Mouse (Mus musculus): Measurements from ENCODE around the gene Gm44511. TPM values are rescaled to one million over a fixed set of nuclear protein-coding genes. Genes with fewer than 3 reads are reported as not detected.
"Not testable (repeated sequence)": the region's sequence is repeated elsewhere in the genome, so short reads cannot be mapped to it uniquely, and the experiment has no call there.

The Gm44511 gene
- polyA plus RNA-seq, 1 experiment from 2014 or later = not detected

DNA sequence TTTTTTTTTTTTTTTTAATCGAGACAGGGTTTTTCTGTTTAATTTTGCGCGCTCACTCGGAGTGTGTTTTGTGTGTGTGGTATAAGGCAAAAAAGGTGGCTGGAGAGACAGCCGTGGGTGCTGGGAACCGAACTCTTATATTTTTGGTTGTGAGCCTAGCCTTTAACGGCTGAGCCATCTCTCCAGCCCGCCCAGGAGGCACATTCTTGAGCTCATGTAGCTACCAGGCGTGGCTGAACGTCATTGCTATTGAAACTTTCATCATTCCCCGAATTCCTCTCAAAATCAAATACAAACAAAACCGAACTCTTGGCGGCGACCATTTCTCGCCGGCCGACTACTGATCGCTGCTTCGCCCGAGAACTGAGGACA lies 27.4 kb downstream of the Gm44511 start:
- WGBS = 0% methylated on average over 20 of the region's 20 CpGs

DNA sequence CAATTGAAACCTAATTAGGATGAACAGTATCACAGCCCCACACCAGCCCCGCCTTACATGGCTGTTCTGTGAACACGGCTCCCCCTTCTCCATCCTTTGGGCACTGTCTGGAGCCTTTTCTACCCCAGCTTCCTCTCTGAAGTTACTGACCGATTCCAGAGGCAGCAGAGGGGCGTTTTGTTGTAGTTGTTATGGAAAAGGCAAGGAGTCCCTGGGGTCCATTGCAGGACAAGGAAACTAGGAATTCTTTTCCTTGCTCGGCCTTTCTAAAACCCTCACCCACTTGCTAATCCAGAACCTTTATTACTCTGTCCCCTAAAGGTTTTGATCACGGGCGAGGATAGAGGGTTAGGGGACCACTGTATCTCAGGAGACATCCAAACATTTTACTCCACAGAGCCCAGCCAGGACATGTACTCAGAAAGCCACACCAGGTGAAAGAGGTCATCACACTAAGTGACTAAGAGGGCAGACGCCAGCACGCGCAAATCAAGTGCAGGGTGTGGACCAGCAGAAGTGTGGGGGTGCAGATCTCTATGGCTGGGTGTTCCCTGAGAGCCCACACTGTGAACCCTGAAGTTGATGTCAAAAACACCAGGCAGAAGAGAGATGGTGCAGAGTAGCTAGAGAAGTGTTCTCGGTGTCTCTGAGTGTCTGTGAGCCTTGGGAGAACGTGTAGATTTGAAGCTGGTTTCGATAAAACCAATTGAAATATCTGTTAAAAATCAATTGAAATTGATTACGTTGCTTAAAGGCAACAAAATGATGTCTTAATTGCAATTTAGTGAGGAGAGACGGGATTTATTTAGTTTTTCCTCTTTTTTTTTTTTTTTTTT lies 28.0 kb downstream of the Gm44511 start:
- no peaks in the 10 kb centered on the region for H3K9me3 ChIP-seq
- peak overlapping the region; percentile 73 for H3K4me2 ChIP-seq
- H3K9ac ChIP-seq = peak overlapping the region; percentile 68
- H3K27ac ChIP-seq (replicated peaks) = peak overlapping the region; percentile 20; the same call in 1 of the 2 replicates
- H3K27me3 ChIP-seq (replicated peaks) = no peaks in the 10 kb centered on the region
- H3K4me3 ChIP-seq = peak overlapping the region; percentile 72
- WGBS = 16% methylated on average over 15 of the region's 15 CpGs
- H3K4me1 ChIP-seq = peaks cover 21% of the 10 kb centered on the region
- H3K36me3 ChIP-seq = no peaks in the 10 kb centered on the region
- no peak for ATAC-seq (ENCODE audit: extremely low read depth, insufficient number of reproducible peaks, low FRiP score, low TSS enrichment)

More for the DNA sequence above, 27.4 kb downstream of the Gm44511 start:
- Histone ChIP-seq H3K9ac (peak overlapping the region; percentile 85), H3K4me2 (peak overlapping the region; percentile 73), H3K4me1 (peaks cover 22% of the 10 kb centered on the region), H3K27ac (replicated peaks) (peak overlapping the region; percentile 82), H3K4me3 (peak overlapping the region; percentile 72)
- H3K36me3 ChIP-seq; ATAC-seq (ENCODE audit: extremely low read depth, insufficient number of reproducible peaks, low FRiP score, low TSS enrichment); H3K9me3 ChIP-seq; H3K27me3 ChIP-seq (replicated peaks): not testable (repeated sequence)

DNA sequence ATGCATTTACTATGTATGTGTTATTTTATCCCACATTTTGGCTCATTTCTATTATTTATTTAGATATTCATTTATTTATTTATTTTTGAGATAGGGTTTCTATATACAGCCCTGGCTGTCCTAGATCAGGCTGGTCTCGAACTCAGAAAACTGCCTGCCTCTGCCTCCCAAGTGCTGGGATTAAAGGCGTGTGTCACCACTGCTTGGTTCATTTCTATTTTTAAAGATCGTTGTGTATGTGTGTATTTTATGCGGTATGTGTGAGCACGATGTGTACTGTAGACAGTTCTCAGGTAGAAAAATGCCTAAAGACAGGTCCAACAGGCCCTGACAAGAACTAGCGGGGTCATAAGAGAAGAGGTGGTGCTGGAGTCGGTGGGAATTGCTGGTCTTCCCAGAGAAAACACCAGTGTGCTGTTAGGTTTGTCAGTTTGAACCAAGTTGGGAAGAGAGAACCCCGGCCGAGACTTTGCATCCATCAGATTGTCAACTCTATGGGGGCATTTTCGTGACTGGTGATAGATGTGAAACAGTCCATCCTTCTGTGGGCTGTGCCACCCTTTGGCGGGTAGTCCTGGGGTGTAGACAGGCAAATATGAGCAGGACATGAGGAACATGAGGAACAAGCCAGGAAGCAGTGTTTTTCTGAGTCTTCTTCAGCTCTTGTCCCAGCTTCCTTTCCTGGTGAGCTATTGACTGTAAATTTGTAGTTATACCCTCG lies 28.8 kb downstream of the Gm44511 start:
- Histone ChIP-seq H3K27ac (replicated peaks) (no peak overlapping the region), H3K9ac (peak overlapping the region; percentile 68; the same call in 1 of the 2 replicates), H3K4me3 (peak overlapping the region; percentile 72)

DNA sequence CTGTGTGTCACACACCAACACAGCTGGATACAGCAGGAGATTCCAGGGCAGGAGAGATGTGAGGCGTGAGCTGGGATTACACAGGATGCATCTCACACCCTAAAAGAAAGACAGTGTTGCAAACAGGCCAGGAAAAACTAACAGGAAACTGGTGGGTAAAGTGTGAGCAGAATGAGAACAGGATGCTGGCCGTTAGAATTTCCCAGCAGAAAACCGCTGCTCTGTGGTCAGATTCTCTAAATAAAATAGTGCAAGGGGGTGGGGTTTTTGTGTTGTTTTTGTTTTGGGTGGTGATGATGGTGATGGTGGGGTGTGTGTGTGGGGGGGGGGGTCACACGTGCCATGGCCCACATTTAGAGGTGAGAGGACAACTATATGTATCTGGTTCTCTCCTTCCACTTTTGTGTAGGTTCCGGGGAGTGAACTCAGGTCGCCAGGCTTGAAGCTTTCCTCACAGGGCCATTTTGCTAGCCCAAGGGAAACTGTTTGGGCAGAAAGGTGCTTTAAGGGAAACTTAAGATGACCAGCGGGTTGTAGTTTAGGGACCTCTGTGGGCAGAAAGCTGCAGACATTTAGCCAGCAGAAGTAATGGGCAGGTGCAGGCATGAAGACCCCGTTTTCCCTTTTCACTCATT lies 29.7 kb downstream of the Gm44511 start:
- no peak for ATAC-seq (ENCODE audit: extremely low read depth, insufficient number of reproducible peaks, low FRiP score, low TSS enrichment)
- no peaks in the 10 kb centered on the region for H3K27me3 ChIP-seq (replicated peaks)
- no peak overlapping the region for H3K4me3 ChIP-seq
- H3K4me1 ChIP-seq = peaks cover 19% of the 10 kb centered on the region
- no peaks in the 10 kb centered on the region for H3K9me3 ChIP-seq
- no peaks in the 10 kb centered on the region for H3K36me3 ChIP-seq
- WGBS = 68% methylated on average over 8 of the region's 8 CpGs
- no peak overlapping the region for H3K27ac ChIP-seq (replicated peaks)
- no peak overlapping the region for H3K9ac ChIP-seq
- no peak overlapping the region for H3K4me2 ChIP-seq

More for the DNA sequence above, 28.8 kb downstream of the Gm44511 start:
- Histone ChIP-seq H3K36me3 (no peaks in the 10 kb centered on the region), H3K9me3 (no peaks in the 10 kb centered on the region), H3K27me3 (replicated peaks) (no peaks in the 10 kb centered on the region), H3K4me2 (peak overlapping the region; percentile 73), H3K4me1 (peaks cover 19% of the 10 kb centered on the region)
- no peak for ATAC-seq (ENCODE audit: extremely low read depth, insufficient number of reproducible peaks, low FRiP score, low TSS enrichment)
- WGBS = 71% methylated on average over 12 of the region's 12 CpGs

DNA sequence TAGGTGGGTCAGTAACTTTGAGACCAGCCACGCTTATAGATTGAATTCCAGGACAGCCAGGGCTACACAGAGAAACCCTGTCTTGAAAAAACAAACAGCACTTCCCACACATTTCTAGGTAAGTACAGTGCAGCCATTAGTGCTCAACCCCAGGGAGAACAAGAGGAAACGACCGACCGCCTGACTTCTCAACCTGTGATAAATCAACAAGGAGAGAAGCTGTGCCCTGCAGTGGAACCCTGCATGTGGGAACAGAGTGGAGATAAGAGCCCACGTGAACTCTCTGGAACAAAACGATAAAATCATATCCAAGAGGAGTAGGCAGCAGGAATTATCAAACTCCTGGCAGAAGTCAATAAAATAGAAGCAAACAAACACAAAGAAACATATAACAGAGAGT lies 32.4 kb downstream of the Gm44511 start:
- H3K4me3 ChIP-seq = no peak overlapping the region
- no peaks in the 10 kb centered on the region for H3K27me3 ChIP-seq (replicated peaks)
- WGBS = 17% methylated on average over 6 of the region's 6 CpGs
- H3K9ac ChIP-seq = no peak overlapping the region
- no peaks in the 10 kb centered on the region for H3K9me3 ChIP-seq
- ATAC-seq (ENCODE audit: extremely low read depth, insufficient number of reproducible peaks, low FRiP score, low TSS enrichment) = no peak
- H3K4me1 ChIP-seq = peaks cover 15% of the 10 kb centered on the region
- no peak overlapping the region for H3K4me2 ChIP-seq
- no peaks in the 10 kb centered on the region for H3K36me3 ChIP-seq
- no peak overlapping the region for H3K27ac ChIP-seq (replicated peaks)

DNA sequence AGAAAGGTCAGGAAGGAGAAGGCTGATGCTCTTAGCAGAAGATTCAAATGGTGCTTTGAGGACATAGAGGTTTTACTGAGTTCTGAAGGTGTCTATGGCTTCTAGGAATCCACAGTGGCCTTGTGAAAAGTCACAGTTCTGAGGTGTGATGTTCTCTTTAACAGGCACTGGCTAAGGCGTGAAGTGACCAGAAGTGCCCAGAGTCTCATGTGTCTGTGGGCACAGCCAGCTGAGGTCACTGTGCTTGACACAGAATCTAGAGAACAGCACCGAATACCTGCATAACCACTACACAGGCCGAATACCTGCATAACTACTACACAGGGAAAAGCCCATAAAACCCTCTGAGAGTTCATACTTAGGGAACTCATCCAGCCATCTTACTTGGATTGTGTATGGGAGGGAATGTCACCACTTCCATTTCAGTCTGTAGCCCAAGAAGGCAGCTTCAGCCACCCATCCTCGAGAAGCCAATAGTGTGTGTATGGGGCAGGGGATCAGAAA lies 35.6 kb downstream of the Gm44511 start:
- not testable (repeated sequence) for H3K4me3 ChIP-seq; H3K4me2 ChIP-seq; ATAC-seq (ENCODE audit: extremely low read depth, insufficient number of reproducible peaks, low FRiP score, low TSS enrichment); H3K4me1 ChIP-seq; H3K36me3 ChIP-seq; H3K27ac ChIP-seq (replicated peaks); H3K9me3 ChIP-seq; H3K27me3 ChIP-seq (replicated peaks); H3K9ac ChIP-seq
- 70% methylated on average over 4 of the region's 4 CpGs for WGBS

DNA sequence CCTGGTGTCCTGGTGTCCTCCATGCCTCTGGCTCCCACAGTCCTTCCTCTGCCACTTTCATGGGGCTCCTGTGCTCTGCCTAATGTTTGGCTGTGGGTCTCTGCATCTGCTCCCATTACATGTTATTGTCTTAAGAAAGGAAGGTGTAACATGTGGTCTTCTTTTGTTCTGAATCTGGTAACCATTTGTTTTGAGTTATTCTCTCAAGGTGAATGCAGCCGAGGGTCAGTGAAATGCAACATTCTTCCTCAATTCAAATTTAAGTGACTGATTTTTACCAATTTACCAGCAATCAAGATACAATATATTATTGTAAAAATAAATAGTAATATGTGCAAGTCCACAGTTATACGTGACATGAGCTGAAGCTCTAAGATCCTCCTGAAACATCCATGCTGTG lies 37.0 kb downstream of the Gm44511 start, which contains the start of gene Klrb1c:
TSS of gene Klrb1c (minus strand) at position 101 of the 400 bp plus-strand sequence.
- H3K27ac ChIP-seq (replicated peaks) = no peak within 1 kb of the TSS
- H3K4me3 ChIP-seq = no peak within 1 kb of the TSS
- no peak for ATAC-seq (ENCODE audit: extremely low read depth, insufficient number of reproducible peaks, low FRiP score, low TSS enrichment)
- no peaks in the 10 kb centered on the region for H3K36me3 ChIP-seq
- no peaks in the 10 kb centered on the region for H3K27me3 ChIP-seq (replicated peaks)
- H3K9me3 ChIP-seq = no peaks in the 10 kb centered on the region
- H3K4me1 ChIP-seq = peaks cover 3% of the 10 kb centered on the region; the same call in 1 of the 2 replicates
- WGBS = 77% methylated on average over 2 of the region's 2 CpGs
- no peak within 1 kb of the TSS for H3K9ac ChIP-seq
- no peak within 1 kb of the TSS for H3K4me2 ChIP-seq

DNA sequence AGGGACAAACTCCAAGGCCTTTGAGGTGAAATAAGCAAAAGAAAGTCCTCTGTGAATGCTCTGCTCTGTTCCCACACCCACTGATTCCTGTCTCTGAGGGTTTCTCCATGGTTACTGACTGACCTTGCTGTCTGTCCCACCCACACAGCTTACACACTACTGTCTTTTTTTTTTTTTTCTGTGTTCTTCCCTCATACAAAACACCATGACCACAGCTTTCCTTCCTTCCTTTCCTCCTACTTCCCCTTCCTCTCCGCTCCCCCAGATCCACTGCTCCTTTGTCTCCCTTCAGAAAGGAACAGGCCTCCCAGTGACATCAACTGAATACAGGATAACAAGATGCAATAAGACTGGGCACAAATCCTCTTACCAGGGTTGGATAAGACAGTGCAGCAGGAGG lies 37.6 kb downstream of the Gm44511 start:
- H3K27me3 ChIP-seq (replicated peaks) = no peaks in the 10 kb centered on the region
- H3K4me2 ChIP-seq = no peak overlapping the region
- H3K4me3 ChIP-seq = no peak overlapping the region
- H3K9ac ChIP-seq = no peak overlapping the region
- 67% methylated on average over 1 of the region's 1 CpGs for WGBS
- peaks cover under 1% of the 10 kb centered on the region; the same call in 1 of the 2 replicates for H3K4me1 ChIP-seq
- no peak overlapping the region for H3K27ac ChIP-seq (replicated peaks)
- ATAC-seq (ENCODE audit: extremely low read depth, insufficient number of reproducible peaks, low FRiP score, low TSS enrichment) = no peak
- H3K9me3 ChIP-seq = no peaks in the 10 kb centered on the region
- H3K36me3 ChIP-seq = no peaks in the 10 kb centered on the region

DNA sequence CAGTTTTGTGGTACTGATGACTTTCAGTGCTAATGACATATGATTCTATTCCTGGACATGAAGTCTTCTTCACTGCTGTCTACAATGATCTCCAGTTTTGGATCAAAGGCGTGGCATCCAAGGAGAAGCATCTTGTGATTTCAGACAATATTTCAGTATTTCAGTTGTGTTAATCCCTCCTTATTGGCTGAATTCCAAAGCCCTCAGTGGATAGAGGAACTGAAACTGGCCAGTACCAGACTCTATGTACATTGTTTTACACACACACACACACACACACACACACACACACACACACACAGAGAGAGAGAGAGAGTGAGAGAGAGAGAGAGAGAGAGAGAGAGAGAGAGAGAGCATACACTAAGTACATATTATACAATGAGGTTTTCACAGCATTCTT lies 39.7 kb downstream of the Gm44511 start:
- H3K4me2 ChIP-seq; H3K9me3 ChIP-seq; H3K4me1 ChIP-seq; H3K27ac ChIP-seq (replicated peaks); H3K4me3 ChIP-seq; H3K36me3 ChIP-seq; H3K9ac ChIP-seq; ATAC-seq (ENCODE audit: extremely low read depth, insufficient number of reproducible peaks, low FRiP score, low TSS enrichment); H3K27me3 ChIP-seq (replicated peaks): not testable (repeated sequence)
- 84% methylated on average over 1 of the region's 1 CpGs for WGBS

DNA sequence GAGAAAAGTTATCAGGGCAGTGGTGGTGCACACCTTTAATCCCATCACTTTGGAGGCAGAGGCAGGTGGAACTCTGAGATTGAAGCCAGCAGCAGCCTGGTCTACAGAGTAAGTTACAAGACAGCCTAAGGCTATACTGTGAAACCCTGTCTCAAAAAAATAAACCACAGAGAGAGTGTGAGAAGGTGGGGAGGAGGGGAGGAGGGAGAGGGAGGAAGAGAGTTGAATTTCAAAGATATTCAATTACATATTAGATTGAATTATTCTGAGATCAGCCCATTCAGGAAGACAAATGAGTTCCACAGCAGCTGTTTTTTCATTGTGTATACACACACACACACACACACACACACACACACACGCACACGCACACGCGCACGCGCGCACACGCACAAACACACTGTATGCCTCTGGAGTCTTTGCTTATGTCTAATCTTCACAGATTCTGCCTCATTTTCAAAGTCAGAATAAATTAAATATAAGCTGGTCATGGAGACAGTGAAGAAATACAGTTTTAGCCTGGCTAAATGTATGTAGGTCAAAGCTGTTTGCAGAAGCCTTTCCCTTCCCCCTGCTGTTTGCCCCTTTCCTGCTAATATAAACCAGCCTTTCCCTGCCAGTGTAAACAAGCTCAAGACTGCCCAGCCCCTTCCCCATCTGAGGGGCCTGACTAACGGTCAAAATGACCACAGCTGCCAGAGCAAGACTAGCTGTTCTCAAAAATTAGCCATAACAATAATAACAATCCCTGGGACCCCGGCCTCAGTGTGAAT lies 56.4 kb downstream of the Gm44511 start:
- no peak overlapping the region for H3K4me2 ChIP-seq
- no peak overlapping the region for H3K9ac ChIP-seq
- H3K27ac ChIP-seq (replicated peaks) = no peak overlapping the region
- 81% methylated on average over 10 of the region's 10 CpGs for WGBS
- H3K36me3 ChIP-seq = no peaks in the 10 kb centered on the region
- H3K4me1 ChIP-seq = peaks cover 4% of the 10 kb centered on the region; the same call in 1 of the 2 replicates
- H3K4me3 ChIP-seq = no peak overlapping the region
- peaks cover 14% of the 10 kb centered on the region; the same call in 1 of the 2 replicates for H3K9me3 ChIP-seq
- H3K27me3 ChIP-seq (replicated peaks) = no peaks in the 10 kb centered on the region
- ATAC-seq (ENCODE audit: extremely low read depth, insufficient number of reproducible peaks, low FRiP score, low TSS enrichment) = no peak
